Mouse (Mus musculus): ENCODE data around the gene Usp29. TPM values are rescaled to one million over a fixed set of nuclear protein-coding genes. Genes with fewer than 3 reads are reported as not detected.
"Not testable (repeated sequence)": the region's sequence is repeated elsewhere in the genome, so short reads cannot be mapped to it uniquely, and the experiment has no call there.

The Usp29 gene
- total RNA-seq, 2 experiments from 2014 or later: 38.7 to 47.2 TPM

GRCm38 (mm10) chr7:6855613-6856405 lies 125.4 kb downstream of the Usp29 start:
- DNase-seq (ENCODE audit: extremely low spot score in 1 of 2, low spot score in 2 of 2): no peak
- intact Hi-C loops (cut with DNase I): no loop called here
- Histone ChIP-seq H3K4me3 (no peak overlapping the region), H3K27ac (no peak overlapping the region)
- no peak for TF ChIP-seq CTCF (IDR thresholded peaks at IDR 0.05)

GRCm38 (mm10) chr7:6858694-6859270 lies 128.4 kb downstream of the Usp29 start:
- Histone ChIP-seq H3K27ac (no peak overlapping the region), H3K4me3 (no peak overlapping the region)
- no peak for TF ChIP-seq CTCF (IDR thresholded peaks at IDR 0.05)
- intact Hi-C loops (cut with DNase I): no loop called here
- no peak for DNase-seq (ENCODE audit: extremely low spot score in 1 of 2, low spot score in 2 of 2)

GRCm38 (mm10) chr7:6860689-6861088 lies 130.3 kb downstream of the Usp29 start:
- intact Hi-C loops (cut with DNase I): no loop called here
- no peak for DNase-seq (ENCODE audit: extremely low spot score in 1 of 2, low spot score in 2 of 2)
- no peak overlapping the region for H3K27ac ChIP-seq
- TF ChIP-seq CTCF (IDR thresholded peaks at IDR 0.05): no peak
- H3K4me3 ChIP-seq: no peak overlapping the region

- TF ChIP-seq CTCF (IDR thresholded peaks at IDR 0.05): no peak
- intact Hi-C loops (cut with DNase I): no loop called here
- H3K27ac ChIP-seq: no peak overlapping the region
- DNase-seq (ENCODE audit: extremely low spot score in 1 of 2, low spot score in 2 of 2): no peak
- H3K4me3 ChIP-seq: no peak overlapping the region
These were observed 136.0 kb downstream of the Usp29 start for GRCm38 (mm10) chr7:6866351-6866750.

- DNase-seq (ENCODE audit: extremely low spot score in 1 of 2, low spot score in 2 of 2): no peak
- intact Hi-C loops (cut with DNase I): no loop called here
- Histone ChIP-seq H3K27ac (no peak overlapping the region), H3K4me3 (no peak overlapping the region)
- no peak for TF ChIP-seq CTCF (IDR thresholded peaks at IDR 0.05)
These were observed 138.5 kb downstream of the Usp29 start for GRCm38 (mm10) chr7:6868831-6869230.

GRCm38 (mm10) chr7:6869556-6869955 lies 139.2 kb downstream of the Usp29 start:
- TF ChIP-seq CTCF (IDR thresholded peaks at IDR 0.05): no peak
- DNase-seq (ENCODE audit: extremely low spot score in 1 of 2, low spot score in 2 of 2): peak in 1 of 2 experiments; percentile 22
- intact Hi-C loops (cut with DNase I): no loop called here
- H3K27ac ChIP-seq: no peak overlapping the region
- no peak overlapping the region for H3K4me3 ChIP-seq

GRCm38 (mm10) chr7:6874448-6874847 lies 144.1 kb downstream of the Usp29 start:
- no peak for TF ChIP-seq CTCF (IDR thresholded peaks at IDR 0.05)
- Histone ChIP-seq H3K27ac (no peak overlapping the region), H3K4me3 (no peak overlapping the region)
- peak; percentile 21 to 70 for DNase-seq (ENCODE audit: extremely low spot score in 1 of 2, low spot score in 2 of 2)
- intact Hi-C loops (cut with DNase I): no loop called here

GRCm38 (mm10) chr7:6878202-6878601 lies 147.8 kb downstream of the Usp29 start:
- Histone ChIP-seq H3K4me3 (no peak overlapping the region), H3K27ac (no peak overlapping the region)
- no peak for TF ChIP-seq CTCF (IDR thresholded peaks at IDR 0.05)
- intact Hi-C loops (cut with DNase I): no loop called here
- DNase-seq (ENCODE audit: extremely low spot score in 1 of 2, low spot score in 2 of 2): no peak

GRCm38 (mm10) chr7:6878849-6879248 lies 148.5 kb downstream of the Usp29 start:
- H3K4me3 ChIP-seq; intact Hi-C loops (cut with DNase I); H3K27ac ChIP-seq; DNase-seq (ENCODE audit: extremely low spot score in 1 of 2, low spot score in 2 of 2): not testable (repeated sequence)

GRCm38 (mm10) chr7:6879512-6880164 lies 149.3 kb downstream of the Usp29 start:
- intact Hi-C loops (cut with DNase I): no loop called here
- DNase-seq (ENCODE audit: extremely low spot score in 1 of 2, low spot score in 2 of 2): no peak
- no peak for TF ChIP-seq CTCF (IDR thresholded peaks at IDR 0.05)

GRCm38 (mm10) chr7:6880918-6881317 lies 150.5 kb downstream of the Usp29 start:
- DNase-seq (ENCODE audit: extremely low spot score in 1 of 2, low spot score in 2 of 2); intact Hi-C loops (cut with DNase I); H3K4me3 ChIP-seq; H3K27ac ChIP-seq: not testable (repeated sequence)

More at GRCm38 (mm10) chr7:6879512-6880164, 149.3 kb downstream of the Usp29 start:
- Histone ChIP-seq H3K27ac (no peak overlapping the region), H3K4me3 (no peak overlapping the region)

GRCm38 (mm10) chr7:6881473-6882046 lies 151.2 kb downstream of the Usp29 start:
- TF ChIP-seq CTCF (IDR thresholded peaks at IDR 0.05): no peak
- no peak overlapping the region for H3K4me3 ChIP-seq
- intact Hi-C loops (cut with DNase I): no loop called here
- H3K27ac ChIP-seq: no peak overlapping the region
- DNase-seq (ENCODE audit: extremely low spot score in 1 of 2, low spot score in 2 of 2): peak in 1 of 2 experiments; percentile 19
